Mouse (Mus musculus) MN1 (cell line): ENCODE measurements at regions not wholly inside any gene's neighbourhood (a gene's known extent, or its start where the extent isn't known, plus 50 kb on each side); places are given as distances from the start of the nearest gene placed in this dataset.

Experiments used
- DNase-seq: peaks from one replicate; pipeline ENCODE4 v3.0.0-alpha.2; 2016; ENCODE audit warnings: low spot score

GRCm38 (mm10) chr17:75714578-75714977 lies 162.8 kb upstream of the Fam98a start:
- DNase-seq, result no peak

- DNase-seq, result no peak
Measured at GRCm38 (mm10) chr17:75714059-75714458, 162.3 kb upstream of the Fam98a start.

GRCm38 (mm10) chr17:75707687-75708086 lies 155.9 kb upstream of the Fam98a start:
- DNase-seq, result no peak

- no peak for DNase-seq
Measured at GRCm38 (mm10) chr17:75705357-75705756, 153.6 kb upstream of the Fam98a start.

GRCm38 (mm10) chr17:75703865-75704264 lies 152.1 kb upstream of the Fam98a start:
- DNase-seq, result no peak

GRCm38 (mm10) chr17:75696729-75697103 lies 145.0 kb upstream of the Fam98a start:
- no peak for DNase-seq

GRCm38 (mm10) chr17:75696103-75696728 lies 144.5 kb upstream of the Fam98a start:
- DNase-seq, result no peak

GRCm38 (mm10) chr17:75685927-75686326 lies 134.2 kb upstream of the Fam98a start:
- DNase-seq, result no peak

GRCm38 (mm10) chr17:75646982-75647381 lies 95.2 kb upstream of the Fam98a start:
- DNase-seq, result no peak

GRCm38 (mm10) chr17:75644698-75645097 lies 93.0 kb upstream of the Fam98a start:
- DNase-seq, result no peak

GRCm38 (mm10) chr17:75642311-75642710 lies 90.6 kb upstream of the Fam98a start:
- no peak for DNase-seq

- DNase-seq, result no peak
Measured at GRCm38 (mm10) chr17:75641010-75641498, 89.3 kb upstream of the Fam98a start.

GRCm38 (mm10) chr17:75640575-75640974 lies 88.8 kb upstream of the Fam98a start:
- DNase-seq, result no peak

GRCm38 (mm10) chr17:75629857-75630256 lies 78.1 kb upstream of the Fam98a start:
- DNase-seq, result no peak

- DNase-seq, result no peak
Measured at GRCm38 (mm10) chr17:75619472-75619871, 67.7 kb upstream of the Fam98a start.

GRCm38 (mm10) chr17:75618514-75618913 lies 66.8 kb upstream of the Fam98a start:
- no peak for DNase-seq

GRCm38 (mm10) chr17:75617280-75617679 lies 65.5 kb upstream of the Fam98a start:
- peak; percentile 10 for DNase-seq

GRCm38 (mm10) chr17:75615335-75615734 lies 63.6 kb upstream of the Fam98a start:
- DNase-seq, result no peak

- DNase-seq, result no peak
Measured at GRCm38 (mm10) chr17:75603417-75604086, 51.8 kb upstream of the Fam98a start.
